Mouse (Mus musculus): Measurements from ENCODE around the gene Slit1.

The Slit1 gene

GRCm38 (mm10) chr19:41589026-41589425, 154.4 kb downstream of the Slit1 start:
- peak; percentile 21 to 25 for DNase-seq

DNA sequence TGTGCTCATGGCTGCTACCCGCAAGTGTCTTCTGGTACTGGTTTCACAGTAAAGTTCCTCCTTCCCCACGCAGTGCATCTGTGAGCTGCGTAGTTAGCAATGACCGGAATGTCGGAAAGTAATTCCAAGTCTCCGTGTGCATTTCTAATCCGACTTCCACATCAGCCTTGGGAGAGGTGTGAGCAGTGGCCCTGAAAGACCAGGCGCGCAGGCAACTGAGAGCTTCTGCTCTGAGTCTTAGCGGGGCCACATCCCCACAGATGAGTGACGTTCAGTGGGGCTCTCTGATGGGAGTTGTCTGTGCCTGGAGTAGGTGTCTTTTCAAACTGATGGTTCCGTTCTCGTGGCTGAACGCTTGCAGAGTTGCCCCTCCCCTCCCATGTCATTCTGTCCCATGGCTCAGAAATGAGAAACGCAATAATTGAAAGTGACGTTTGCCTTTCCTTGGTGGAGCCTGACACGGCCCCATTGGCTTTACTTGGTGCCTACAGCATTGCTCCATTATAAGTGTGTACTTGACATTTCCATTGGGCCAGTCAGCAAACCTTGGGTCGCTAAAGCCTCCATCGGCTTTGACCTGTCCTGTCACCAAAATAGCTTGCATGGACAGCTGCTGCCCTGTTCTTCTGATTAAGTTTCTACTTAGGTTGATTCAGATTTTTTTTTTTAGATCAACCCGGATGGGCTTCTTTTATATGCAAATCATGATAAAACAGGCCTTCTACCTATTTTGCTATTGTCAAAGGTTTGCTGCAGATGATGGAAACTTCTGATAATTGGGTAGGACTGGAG, 155.8 kb downstream of the Slit1 start:
- no peak for DNase-seq

DNA sequence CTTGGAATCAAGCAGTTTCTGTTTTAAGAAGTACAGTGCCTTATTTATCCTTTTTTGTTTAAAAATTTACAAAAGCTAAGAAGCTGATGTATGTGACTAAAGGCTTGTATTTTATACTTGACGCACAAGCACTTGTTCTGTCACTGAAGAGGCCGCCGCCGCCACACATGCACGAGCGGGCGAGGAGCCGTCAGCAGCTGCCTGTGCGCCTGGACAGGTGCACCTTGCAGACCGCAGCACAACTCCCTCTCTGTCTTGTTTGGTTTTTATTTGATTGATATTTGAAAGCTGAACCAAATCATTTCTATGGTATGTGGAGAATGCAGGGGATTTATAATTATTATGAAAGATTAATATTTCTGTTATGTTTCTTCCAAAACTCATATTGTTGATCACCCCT, 156.7 kb downstream of the Slit1 start:
- DNase-seq = no peak

DNA sequence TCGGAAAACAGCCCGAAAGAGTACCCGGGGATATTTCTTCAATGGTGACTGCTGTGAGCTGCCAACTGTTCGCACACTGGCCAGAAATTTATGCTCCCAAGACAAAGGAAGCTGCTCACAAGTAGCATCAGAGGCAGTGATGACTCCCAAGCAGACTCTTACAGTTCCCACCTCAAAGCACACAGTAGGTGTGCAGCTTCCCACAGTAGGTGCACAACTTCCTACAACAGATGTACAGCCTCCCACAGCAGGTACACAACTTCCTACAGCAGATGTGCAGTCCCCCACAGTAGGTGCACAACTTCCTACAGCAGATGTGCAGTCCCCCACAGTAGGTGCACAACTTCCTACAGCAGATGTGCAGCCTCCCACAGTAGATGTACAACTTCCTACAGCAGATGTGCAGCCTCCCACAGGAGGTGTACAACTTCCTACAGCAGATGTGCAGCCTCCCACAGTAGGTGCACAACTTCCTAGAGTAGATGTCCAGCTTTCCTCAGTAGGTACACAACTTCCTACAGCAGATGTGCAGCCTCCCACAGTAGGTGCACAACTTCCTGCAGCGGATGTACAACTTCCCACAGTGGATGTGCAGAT, 160.4 kb downstream of the Slit1 start:
- DNase-seq = no peak

DNA sequence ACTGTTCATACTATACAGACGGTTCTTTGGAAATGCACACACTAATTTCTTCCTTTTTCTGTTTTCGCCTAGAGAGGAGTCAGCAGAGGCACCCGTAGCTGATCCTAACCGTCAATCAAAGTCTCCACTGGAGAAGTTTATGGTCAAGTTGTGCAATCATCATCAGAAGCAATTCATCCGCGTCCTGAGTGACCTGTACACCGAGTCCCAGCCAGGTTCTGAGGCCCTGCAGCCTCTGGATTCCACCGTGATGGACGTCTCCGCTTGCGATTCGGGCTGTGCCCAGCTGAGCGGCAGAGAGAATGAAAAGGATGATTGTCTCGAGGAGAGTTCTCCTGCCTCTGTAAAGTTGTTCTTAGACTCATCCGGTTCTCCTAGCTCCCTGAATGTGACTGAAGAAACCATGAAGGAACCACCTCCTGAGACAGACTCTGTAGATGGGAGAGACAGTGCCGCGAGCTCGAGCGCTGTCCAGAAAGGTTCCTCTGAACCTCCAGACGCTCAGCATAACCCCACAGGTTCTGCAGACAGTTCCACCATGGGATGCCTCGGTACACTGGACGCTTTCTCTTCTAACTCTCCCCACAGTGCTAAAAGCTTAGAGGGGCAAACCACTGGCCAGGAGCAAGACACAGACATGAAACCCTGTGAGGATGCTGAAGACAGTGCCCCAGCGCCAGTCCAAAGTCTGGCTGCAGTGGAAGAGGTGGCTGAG, 161.6 kb downstream of the Slit1 start, which contains the start of gene Gm340:
Gene Gm340, plus strand, starts transcription at position 665 of the 715 bp plus-strand sequence.
- no peak for DNase-seq

- DNase-seq = peak in 1 of 2 experiments; percentile 36
Observed at GRCm38 (mm10) chr19:41579311-41579920, 164.0 kb downstream of the Slit1 start.

DNA sequence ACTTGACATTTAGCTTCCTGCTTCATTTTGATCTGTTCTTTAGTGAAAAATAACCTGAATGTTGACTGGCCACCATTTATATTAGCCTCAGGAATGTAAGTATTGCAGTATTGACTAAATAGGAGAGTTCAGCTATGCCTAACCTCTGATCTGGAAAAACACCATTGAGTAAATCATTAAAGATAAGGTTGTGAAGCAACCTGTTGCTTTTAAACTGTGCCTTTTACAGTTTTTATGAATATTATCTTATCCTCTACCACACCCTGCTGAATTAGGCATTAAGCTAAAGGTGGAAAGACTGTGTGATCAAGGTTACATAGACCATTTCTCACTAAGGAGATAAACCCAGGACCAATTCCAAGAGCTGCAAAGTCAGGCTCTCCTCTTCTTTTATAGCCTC, 165.9 kb downstream of the Slit1 start:
- DNase-seq = no peak

GRCm38 (mm10) chr19:41573700-41574099, 169.8 kb downstream of the Slit1 start:
- DNase-seq = no peak

DNA sequence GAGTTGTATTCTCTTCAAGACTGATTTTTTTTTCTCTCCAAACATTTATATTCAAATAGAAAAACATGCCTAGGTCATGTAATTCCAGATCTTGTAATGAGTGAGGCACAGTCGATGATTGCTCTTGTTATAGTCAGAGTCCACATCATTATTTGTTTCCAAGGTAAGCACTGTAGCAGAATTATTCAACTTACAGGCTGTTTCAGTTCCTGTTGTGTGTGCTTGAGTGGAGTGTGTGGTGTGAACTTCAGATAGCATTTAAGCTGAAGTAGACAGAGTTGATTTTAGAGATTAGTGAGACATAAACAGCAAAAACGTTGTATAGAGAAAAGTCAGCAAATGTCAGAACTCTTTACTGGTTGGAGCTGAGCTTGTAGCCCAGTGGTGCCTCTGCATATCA, 174.7 kb downstream of the Slit1 start:
- no peak for DNase-seq

DNA sequence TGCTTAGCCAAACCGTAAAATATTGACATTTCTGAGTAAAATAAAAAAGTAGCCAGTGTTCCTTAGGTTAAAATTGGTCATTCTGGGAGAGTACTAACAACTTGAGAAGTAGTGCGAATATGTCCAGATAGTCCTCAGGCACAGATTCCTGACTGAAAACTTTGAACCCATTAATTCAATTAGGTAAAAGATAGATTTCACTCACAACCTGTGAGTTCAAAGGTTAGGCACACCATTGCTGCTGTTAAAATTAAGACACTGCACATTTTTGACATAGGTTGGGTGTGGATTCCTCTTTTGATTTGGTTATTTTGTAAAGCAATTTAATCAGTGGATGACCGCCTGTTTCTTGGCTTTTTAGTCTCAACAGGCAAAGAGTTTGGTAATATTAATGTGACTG, 182.6 kb downstream of the Slit1 start:
- DNase-seq = no peak

GRCm38 (mm10) chr19:41558891-41559486, 184.5 kb downstream of the Slit1 start:
- no peak for DNase-seq

GRCm38 (mm10) chr19:41557491-41557890, 186.0 kb downstream of the Slit1 start:
- no peak for DNase-seq

DNA sequence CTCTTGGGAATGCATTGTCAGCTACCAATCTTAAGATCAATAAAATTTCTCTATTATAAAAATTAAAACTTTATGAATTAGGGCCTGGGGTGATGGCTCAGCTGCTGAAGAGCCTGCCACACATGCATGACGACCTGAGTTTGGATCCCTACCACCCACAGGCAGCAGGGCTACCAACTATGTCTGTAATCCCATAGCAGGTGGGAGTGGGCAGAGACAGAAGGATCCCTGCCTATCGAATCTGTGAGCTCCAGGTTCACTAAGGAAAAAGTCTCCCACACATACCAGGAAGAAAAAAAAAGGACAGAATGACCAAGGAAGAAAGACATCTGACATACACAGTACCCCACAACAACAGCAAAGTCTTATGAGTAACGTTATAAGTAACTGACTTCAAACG, 186.5 kb downstream of the Slit1 start:
- DNase-seq = no peak
